Mouse (Mus musculus) mammary gland, adult 2 months (tissue): ENCODE data around the gene Art5. TPM values are rescaled to one million over a fixed set of nuclear protein-coding genes. Genes with fewer than 3 reads are reported as not detected.

Source experiments
- polyA plus RNA-seq: library from polyadenylated mRNA; depleted of rRNA; stranded (reverse); fragments of >200 nt; gene quantifications from 2 replicates; pipeline ENCODE4 v1.2.3, GENCODE M21; 2012; ENCODE audit warnings: low replicate concordance; rRNA removed

Gene Art5
- 0.24 and 6.7 TPM in 2 replicates for polyA plus RNA-seq

GRCm38 (mm10) chr7:102109171-102109570 is at the start of gene Art5:
Art5 (minus strand) TSS chr7:102109489.

DNA sequence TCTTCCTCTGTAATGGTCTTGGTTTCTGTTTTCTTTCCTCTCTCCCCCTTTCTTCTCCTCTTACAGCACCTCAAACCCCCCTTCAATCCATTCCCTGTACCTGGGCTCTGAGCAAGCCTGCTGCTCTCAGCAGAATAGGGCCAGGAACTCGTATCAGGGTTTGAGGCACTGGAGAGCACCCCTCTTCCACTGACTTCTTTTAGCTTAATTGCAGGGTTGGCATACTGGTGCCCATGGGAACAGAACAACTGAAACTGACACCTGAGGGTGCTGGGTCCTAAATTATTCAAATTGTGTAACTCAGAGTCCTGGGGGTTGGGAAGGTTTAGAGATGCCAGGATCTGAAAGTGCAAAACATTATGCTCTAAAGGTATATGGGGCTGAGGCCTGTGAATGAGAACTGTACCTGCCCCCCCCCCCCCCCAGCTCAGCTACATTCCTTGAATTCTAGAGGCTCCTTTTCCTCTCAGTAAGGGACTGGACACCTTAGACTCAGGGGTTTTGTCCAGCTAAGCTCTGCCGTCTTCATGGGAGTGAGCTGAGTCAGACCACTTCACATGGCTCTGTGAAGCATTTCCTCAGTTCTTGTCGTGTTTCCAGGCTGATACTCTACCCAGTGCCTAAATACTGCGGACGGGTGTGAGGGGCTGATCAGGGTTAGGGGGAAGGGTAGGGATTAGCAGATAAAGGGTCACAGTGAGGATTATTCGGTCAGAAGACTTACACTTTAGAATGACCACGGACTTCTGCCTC is 7.5 kb upstream of the Art5 start, which contains the start of gene Chrna10:
Gene Chrna10, minus strand, starts transcription at position 250 of the 753 bp plus-strand sequence.

DNA sequence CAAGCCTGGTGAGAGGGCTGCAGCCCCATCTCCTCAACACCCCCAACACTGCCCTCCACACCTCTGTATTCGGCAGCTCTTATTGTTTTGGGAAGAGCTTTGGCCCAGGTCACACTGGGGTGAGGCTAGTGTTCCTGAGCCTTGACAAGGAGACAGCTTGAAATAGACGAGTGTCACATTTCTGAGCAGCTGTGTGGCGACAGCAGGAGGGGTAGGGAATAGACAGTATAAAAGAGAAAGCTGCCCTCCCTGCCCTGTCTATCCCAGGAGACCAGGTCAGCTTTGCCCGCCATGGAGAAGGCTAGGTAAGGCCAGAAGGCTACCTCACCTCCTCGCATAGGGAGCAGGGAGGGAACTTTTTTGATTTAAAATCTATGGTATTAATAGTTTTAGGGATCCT is 7.8 kb downstream of the Art5 start, which contains the start of gene Art1:
Gene Art1, plus strand, starts transcription at position 257 of the 400 bp plus-strand sequence.

GRCm38 (mm10) chr7:102082816-102083215 is 26.5 kb downstream of the Art5 start, which contains the start of gene Trpc2:
Trpc2 (plus strand) TSS chr7:102083116.

DNA sequence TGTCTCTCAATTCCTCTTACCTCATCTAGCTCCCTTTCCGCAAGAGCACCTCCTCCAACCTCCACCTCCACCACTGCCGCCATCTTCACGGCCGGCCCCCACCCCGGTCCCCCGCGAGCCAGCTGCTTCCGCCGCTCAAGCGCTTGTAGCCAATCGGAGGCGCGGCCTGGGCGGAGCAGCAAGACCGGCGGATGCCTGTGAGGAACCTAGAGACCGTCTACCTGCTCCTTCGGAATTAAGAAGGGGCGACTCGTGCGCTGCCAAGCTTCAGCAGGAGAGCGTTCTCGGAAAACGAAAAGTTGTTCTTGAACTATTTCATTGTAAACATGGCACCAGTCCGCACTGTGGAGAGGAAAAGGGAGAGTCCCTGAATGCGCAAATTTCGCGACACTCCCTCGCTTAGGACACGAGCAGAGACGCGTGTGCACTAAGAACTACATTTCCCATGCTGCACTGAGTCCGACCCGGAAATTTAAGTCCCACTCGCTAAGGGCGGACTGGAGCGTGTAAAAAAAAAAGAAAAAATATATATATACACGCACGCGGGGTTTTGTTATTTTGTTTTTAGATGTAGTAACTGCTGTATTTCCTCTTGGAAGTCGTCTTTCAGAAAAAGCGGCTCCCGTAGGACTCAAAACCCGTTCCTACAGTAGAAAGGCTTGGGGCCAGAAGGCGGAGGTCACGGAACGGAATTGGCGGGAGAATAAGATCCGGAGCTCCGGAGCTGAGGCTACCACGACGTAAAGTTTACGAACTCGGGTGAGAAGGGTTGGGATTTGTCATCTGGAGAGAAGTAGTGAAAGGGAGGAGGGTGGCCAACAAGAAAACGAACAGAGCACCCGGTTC is 44.0 kb downstream of the Art5 start, which contains the start of the genes Rnf121, Xndc1 and Xntrpc:
Gene Rnf121, minus strand, starts transcription at position 424 of the 846 bp plus-strand sequence.
Gene Xndc1, plus strand, starts transcription at position 466 of the 846 bp plus-strand sequence.
Gene Xntrpc, plus strand, starts transcription at position 668 of the 846 bp plus-strand sequence.

Other genes starting within 250 kb of the Art5 start
- gene Anapc15, start 245.8 kb downstream of the Art5 start, polyA plus RNA-seq = 45.5 and 65.2 TPM in 2 replicates
- 4.3 and 4.6 TPM in 2 replicates for gene Folr1, start 238.7 kb downstream of the Art5 start, polyA plus RNA-seq
- 312 and 343 TPM in 2 replicates for gene Lamtor1, start 203.6 kb downstream of the Art5 start, polyA plus RNA-seq
- gene Tomt, start 203.1 kb downstream of the Art5 start, polyA plus RNA-seq = 0.60 and 0.75 TPM in 2 replicates
- gene Lrrc51, start 175.6 kb downstream of the Art5 start, polyA plus RNA-seq = 10.1 and 22.7 TPM in 2 replicates
- gene Numa1, start 175.4 kb downstream of the Art5 start, polyA plus RNA-seq = 88.8 and 110 TPM in 2 replicates
- 18.8 and 23.5 TPM in 2 replicates for gene Il18bp, start 90.8 kb downstream of the Art5 start, polyA plus RNA-seq
- 12.6 and 30.7 TPM in 2 replicates for gene Rnf121, start 44.0 kb downstream of the Art5 start, polyA plus RNA-seq
- gene Xndc1, start 44.0 kb downstream of the Art5 start, polyA plus RNA-seq = 20.6 and 21.7 TPM in 2 replicates
- gene Xntrpc, start 43.8 kb downstream of the Art5 start, polyA plus RNA-seq = 4.1 and 4.3 TPM in 2 replicates
- 0.73 TPM in 1 of 2 replicates, not detected in the other for gene Trpc2, start 26.4 kb downstream of the Art5 start, polyA plus RNA-seq
- 0.29 and 82.2 TPM in 2 replicates for gene Art1, start 7.7 kb downstream of the Art5 start, polyA plus RNA-seq
- gene Chrna10, start 7.3 kb upstream of the Art5 start, polyA plus RNA-seq = not detected in 2 replicates
- gene Nup98, start 100.7 kb upstream of the Art5 start, polyA plus RNA-seq = 14.6 and 17.4 TPM in 2 replicates
- gene Pgap2, start 100.7 kb upstream of the Art5 start, polyA plus RNA-seq = 125 and 155 TPM in 2 replicates
- gene Rhog, start 146.6 kb upstream of the Art5 start, polyA plus RNA-seq = 106 and 133 TPM in 2 replicates
- gene Stim1, start 158.3 kb upstream of the Art5 start, polyA plus RNA-seq = 97.0 and 125 TPM in 2 replicates